Mouse (Mus musculus): Measurements from ENCODE around the gene Ncor1.
"Not testable (repeated sequence)": the region's sequence is repeated elsewhere in the genome, so short reads cannot be mapped to it uniquely, and the experiment has no call there.

Gene Ncor1

DNA sequence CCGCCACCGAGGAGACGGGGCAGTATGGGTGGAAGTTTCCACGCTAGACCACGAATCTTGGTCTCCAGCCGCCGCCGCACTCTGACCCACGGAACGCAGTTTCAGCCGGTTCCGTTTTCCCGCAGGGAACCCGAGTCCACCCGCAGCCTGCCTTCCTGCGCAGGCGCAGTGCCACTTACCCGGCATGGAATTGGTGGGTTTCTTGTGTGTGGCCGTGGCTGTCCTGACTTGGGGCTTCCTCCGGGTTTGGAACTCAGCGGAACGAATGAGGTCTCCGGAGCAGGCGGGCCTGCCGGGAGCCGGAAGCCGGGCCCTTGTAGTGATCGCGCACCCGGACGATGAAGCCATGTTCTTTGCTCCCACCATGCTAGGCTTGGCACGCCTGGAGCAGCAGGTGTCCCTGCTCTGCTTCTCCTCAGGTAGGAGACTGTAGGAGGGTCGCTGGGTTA, at the start of gene Ncor1, which contains the start of gene Pigl:
Gene Ncor1 (minus strand): TSS at position 266 of the 449 bp plus-strand sequence.
Gene Pigl (plus strand): TSS at position 185 of the 449 bp plus-strand sequence.
- DNase-seq (ENCODE audit: low spot score in 2 of 2) = peak; percentile 79 to 83

DNA sequence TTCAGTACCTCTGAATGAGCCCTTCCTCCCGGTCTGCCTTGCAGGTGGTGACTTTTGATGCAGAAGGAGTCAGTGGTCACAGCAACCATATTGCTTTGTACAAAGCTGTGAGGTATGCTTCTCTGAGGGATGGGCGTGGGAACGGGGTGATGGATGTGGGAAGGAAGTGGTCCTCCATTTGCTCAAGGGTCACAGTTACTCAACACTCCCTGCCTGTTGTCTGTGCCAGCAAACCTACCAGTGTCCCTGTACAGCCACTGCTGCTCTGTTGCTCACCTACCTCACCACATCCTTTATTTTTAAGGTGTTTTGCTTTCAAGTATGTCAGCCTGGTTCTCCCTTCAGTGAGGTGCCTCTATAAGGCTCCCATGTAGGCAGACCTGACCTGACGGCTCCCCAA, 49.3 kb upstream of the Ncor1 start:
- no peak for DNase-seq (ENCODE audit: low spot score in 2 of 2)

DNA sequence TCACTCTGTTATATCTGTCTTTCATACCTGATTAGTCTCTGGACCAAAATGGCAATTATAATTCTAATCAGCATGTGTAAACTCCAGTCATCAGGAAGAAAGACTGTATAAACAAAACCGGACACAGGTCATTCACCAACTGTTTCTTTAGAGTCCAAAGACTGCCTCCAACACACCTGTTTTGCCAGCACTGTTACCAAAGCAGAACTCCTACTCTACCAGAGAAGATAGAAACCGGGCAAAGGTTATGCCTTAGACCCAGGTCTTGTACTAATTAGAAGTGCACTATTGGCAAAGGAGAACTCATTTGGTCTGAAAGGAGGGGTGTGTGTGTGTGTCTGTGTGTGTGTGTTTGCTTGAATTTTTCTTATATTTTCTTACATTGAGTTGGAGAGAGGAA, 42.2 kb upstream of the Ncor1 start:
- no peak for DNase-seq (ENCODE audit: low spot score in 2 of 2)

- no peak for DNase-seq (ENCODE audit: low spot score in 2 of 2)
Observed at GRCm38 (mm10) chr11:62498802-62499201, 40.5 kb upstream of the Ncor1 start.

GRCm38 (mm10) chr11:62497181-62497580, 38.8 kb upstream of the Ncor1 start:
- DNase-seq (ENCODE audit: low spot score in 2 of 2) = no peak

- DNase-seq (ENCODE audit: low spot score in 2 of 2) = no peak
Observed at GRCm38 (mm10) chr11:62496151-62496715, 37.9 kb upstream of the Ncor1 start.

GRCm38 (mm10) chr11:62495276-62495801, 37.0 kb upstream of the Ncor1 start:
- DNase-seq (ENCODE audit: low spot score in 2 of 2) = no peak

DNA sequence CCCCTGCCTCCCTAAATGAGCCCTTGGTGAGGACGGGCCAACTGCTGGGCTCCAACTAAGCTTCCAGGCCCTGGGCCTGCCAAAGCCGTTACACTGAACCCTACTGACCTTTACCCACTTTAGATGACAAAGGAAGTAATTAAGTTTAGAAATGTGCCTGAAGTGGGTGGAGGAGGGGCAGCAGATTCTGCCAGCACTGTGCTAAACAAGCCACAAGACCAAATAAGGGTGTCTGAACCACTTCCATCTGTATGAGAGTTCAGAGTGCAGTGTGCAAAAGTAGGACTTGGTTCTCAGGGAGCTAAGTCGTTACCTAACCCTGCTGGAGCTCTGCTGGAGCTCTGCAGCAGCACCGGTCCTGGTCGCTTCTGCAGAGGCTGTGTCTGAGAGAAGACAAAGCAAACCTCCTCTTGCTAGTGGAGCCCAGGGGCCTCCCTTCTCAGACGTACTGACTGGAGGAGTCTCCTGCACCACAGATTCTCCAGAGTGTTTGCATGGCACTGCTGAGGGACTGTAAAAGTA, 36.5 kb upstream of the Ncor1 start:
- peak in 1 of 2 experiments; percentile 29 for DNase-seq (ENCODE audit: low spot score in 2 of 2)

DNA sequence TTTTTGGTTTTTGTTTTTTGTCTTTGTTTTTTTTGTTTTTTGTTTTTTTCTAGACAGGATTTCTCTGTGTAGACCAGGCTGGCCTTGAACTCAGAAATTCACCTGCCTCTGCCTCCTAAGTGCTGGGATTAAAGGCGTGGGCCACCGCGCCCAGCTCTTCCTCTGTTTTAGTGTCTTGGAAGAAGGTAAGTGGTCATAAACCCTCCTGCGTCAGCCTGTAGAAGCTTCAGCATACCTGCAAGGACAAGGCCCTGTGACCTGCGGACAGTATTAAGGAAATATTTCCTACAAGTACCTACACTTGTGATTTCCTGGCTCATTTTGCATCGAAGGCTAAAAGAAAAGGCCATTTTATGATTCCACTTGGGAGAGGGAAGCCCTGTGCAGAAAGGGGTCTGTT, 35.4 kb upstream of the Ncor1 start:
- DNase-seq (ENCODE audit: low spot score in 2 of 2) = no peak

DNA sequence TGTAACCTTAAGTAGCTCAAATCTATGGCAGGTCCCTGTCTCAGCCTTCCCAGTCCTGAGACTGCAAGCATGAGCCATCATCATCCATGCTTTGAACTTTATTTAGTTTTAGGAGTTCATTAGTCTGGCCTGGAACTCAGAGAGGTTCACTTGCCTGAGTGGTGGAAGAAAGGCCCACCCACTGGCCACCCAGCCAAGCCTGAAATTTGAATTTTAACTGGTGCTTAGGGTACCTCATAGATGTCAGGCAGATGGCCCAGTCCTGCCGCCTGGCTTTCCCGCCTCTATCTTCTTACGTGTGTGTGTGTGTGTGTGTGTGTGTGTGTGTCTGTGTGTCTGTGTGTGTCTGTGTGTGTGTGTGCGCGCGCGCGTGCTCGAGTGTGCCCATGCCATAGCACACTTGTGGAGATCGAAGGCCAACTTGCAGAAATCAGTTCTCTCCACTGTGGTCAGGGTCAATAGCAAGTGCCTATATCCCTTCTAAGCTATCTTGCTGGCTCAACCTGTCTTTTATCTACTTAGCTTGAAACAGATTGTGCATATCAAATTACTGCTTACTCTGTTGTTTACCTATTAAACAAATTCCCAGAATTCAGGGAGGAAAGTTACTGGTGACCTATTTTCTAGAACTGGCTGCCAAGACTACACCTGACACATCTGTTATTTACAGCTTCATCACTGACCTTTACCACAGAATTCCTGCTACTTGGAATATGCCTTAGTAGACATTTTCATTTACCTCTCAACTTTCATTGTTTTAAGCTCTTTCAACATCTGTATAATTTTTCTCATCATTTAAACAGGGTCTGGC, 29.4 kb upstream of the Ncor1 start:
- DNase-seq (ENCODE audit: low spot score in 2 of 2) = no peak

DNA sequence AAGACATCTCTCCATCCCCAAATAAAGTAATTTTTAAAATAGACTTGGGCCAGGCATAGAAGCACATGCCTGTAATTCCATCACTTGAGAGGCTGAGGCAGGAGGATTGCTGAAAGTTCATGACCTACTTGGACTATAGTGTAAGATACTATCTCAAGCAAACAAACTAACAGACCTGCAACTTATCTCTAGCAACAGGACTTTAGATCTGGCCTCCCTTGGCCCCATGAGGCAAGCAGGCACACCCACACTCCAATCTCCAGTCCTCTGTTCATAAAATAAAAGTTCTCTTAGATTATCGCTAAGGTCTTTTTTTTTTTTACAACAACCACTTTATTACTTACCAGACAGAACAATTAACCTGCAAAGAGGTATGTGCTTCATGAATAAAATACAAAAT, 28.6 kb upstream of the Ncor1 start:
- DNase-seq (ENCODE audit: low spot score in 2 of 2) = no peak

DNA sequence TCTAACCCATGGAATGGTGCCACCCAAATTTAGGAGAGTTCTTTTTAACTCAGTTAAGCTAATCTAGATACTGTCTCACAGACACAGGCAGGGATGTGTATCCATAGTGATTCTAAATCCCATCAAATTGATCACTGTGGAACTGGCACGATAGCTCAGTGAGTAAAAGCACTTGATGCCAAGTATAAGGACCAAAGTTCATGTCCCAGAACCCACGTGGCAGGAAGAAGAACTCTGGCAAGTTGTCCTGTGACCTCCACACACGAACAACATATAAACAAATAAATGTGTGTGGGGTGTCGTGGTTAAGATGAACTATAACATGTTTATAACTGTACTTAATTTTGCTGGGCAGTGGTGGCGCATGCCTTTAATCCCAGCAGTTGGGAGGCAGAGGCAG, 21.2 kb upstream of the Ncor1 start:
- no peak for DNase-seq (ENCODE audit: low spot score in 2 of 2)

- DNase-seq (ENCODE audit: low spot score in 2 of 2) = no peak
Observed at GRCm38 (mm10) chr11:62478931-62479330, 20.6 kb upstream of the Ncor1 start.

DNA sequence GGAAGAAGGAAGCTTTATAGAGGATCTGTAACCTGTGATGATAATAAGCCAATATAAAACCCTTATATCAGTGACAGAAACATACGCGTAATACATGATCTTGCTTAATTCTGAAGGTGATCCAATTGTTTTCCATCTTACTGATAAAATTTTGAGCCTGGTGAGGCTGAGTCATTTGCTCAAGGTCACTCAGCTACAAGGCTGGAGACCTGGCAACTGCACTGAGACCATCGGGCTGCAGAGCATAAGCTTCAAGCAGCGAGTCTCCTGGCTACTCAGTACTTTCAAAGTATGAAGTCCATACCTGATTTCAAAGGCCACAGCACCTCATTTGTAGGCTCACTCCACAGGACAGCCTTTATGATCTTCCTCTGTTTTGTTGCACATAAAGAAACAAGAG, 17.8 kb upstream of the Ncor1 start:
- no peak for DNase-seq (ENCODE audit: low spot score in 2 of 2)

DNA sequence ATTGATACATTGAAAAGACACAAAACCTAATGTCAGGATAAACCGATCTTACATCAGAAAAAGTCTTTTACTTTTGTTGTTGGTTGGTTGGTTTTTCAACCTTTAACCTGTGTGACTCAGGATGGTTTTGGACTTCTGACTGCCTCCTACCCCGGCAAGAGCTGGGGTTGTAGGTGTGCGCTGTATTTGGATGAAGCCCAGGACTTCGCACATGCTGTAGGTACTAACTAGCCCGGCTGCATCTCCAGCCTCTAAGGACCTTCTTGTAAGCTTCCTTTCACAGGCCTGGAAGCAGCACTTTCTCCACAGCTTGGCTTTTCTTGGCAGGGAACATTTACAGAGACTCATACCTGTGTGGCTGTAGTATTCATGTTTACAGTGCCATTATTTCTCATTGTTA, 15.2 kb upstream of the Ncor1 start:
- no peak for DNase-seq (ENCODE audit: low spot score in 2 of 2)

DNA sequence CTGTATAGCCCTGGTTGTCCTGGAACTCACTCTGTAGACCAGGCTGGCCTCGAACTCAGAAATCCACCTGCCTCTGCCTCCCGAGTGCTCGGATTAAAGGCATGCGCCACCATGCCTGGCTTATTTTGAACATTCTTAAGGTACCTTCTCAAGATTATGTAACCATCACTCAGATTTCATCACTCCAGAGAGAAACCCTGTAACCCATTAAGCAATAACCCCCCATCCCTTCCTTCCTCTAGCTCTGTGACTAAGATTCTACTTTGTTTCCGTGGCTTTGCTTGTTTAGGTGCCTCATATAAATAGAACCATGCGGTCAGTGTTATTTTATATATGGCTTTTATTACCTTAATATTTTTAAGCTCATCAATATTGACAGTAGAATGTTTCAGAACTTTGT, 12.1 kb upstream of the Ncor1 start:
- no peak for DNase-seq (ENCODE audit: low spot score in 2 of 2)

GRCm38 (mm10) chr11:62467289-62467688, 8.9 kb upstream of the Ncor1 start:
- not testable (repeated sequence) for DNase-seq (ENCODE audit: low spot score in 2 of 2)

GRCm38 (mm10) chr11:62466546-62466945, 8.2 kb upstream of the Ncor1 start:
- DNase-seq (ENCODE audit: low spot score in 2 of 2) = no peak

- no peak for DNase-seq (ENCODE audit: low spot score in 2 of 2)
Observed at GRCm38 (mm10) chr11:62465849-62466248, 7.5 kb upstream of the Ncor1 start.

- no peak for DNase-seq (ENCODE audit: low spot score in 2 of 2)
Observed at GRCm38 (mm10) chr11:62464696-62465095, 6.4 kb upstream of the Ncor1 start.

GRCm38 (mm10) chr11:62463225-62463915, 5.0 kb upstream of the Ncor1 start:
- no peak for DNase-seq (ENCODE audit: low spot score in 2 of 2)

- not testable (repeated sequence) for DNase-seq (ENCODE audit: low spot score in 2 of 2)
Observed at GRCm38 (mm10) chr11:62462529-62462928, 4.2 kb upstream of the Ncor1 start.
